Mouse (Mus musculus): ENCODE data around the gene Tcl1b5. TPM values are rescaled to one million over a fixed set of nuclear protein-coding genes. Genes with fewer than 3 reads are reported as not detected.
"Not testable (repeated sequence)": the region's sequence is repeated elsewhere in the genome, so short reads cannot be mapped to it uniquely, and the experiment has no call there.

Gene Tcl1b5
- polyA plus RNA-seq, 1 experiment from 2014 or later = not detected

DNA sequence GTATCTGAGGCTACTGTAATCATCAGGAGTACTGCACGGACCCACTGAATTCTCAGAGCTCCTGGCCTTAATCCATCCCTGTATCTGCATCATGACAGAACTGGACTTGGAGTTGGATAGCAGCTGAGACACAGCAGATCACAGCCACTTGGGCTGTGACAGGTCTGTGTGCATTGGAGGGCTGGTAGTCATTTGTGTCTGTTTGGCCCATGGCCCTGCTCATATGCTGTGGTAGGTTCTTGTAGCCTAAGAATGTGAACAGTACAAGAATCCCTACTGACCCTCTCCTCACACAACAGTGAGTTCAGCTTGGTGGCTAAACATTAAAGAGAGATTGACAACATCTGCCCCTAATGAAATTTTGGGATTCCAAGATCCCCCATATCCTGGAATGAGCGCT is 2.8 kb upstream of the Tcl1b5 start:
- no peaks in the 10 kb centered on the region for H3K9me3 ChIP-seq
- WGBS = 86% methylated on average over 2 of the region's 2 CpGs
- H3K36me3 ChIP-seq = no peaks in the 10 kb centered on the region
- H3K4me3 ChIP-seq = no peak overlapping the region
- DNase-seq (ENCODE audit: low spot score) = no peak
- H3K27me3 ChIP-seq (ENCODE audit: insufficient read depth, poor library complexity, severe bottlenecking) = no peaks in the 10 kb centered on the region
- no peaks in the 10 kb centered on the region for H3K4me1 ChIP-seq (replicated peaks)
- H3K27ac ChIP-seq = no peak overlapping the region

DNA sequence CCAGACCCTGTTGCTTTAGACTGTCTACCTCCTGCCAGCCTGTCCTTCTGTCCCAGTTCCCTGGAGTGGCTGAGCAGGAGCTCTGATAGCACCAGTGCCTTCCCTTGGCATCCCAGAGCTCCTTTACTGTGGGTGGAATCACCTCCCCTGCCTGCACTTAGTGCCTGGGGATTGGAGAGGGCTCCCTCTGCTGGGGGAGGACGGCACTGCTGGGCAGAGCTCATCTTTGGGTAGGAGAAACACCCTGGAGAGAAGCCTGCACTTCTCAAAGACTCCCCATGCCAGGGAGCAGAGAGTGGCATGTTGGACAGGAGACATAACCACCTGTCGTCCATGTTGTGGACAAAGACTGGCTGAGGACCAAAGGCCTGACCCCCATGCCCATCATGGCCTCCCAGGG is 1.8 kb upstream of the Tcl1b5 start:
- not testable (repeated sequence) for H3K36me3 ChIP-seq; DNase-seq (ENCODE audit: low spot score); H3K27me3 ChIP-seq (ENCODE audit: insufficient read depth, poor library complexity, severe bottlenecking); H3K27ac ChIP-seq; H3K4me1 ChIP-seq (replicated peaks); H3K9me3 ChIP-seq; H3K4me3 ChIP-seq
- WGBS = 35% methylated on average over 2 of the region's 2 CpGs

DNA sequence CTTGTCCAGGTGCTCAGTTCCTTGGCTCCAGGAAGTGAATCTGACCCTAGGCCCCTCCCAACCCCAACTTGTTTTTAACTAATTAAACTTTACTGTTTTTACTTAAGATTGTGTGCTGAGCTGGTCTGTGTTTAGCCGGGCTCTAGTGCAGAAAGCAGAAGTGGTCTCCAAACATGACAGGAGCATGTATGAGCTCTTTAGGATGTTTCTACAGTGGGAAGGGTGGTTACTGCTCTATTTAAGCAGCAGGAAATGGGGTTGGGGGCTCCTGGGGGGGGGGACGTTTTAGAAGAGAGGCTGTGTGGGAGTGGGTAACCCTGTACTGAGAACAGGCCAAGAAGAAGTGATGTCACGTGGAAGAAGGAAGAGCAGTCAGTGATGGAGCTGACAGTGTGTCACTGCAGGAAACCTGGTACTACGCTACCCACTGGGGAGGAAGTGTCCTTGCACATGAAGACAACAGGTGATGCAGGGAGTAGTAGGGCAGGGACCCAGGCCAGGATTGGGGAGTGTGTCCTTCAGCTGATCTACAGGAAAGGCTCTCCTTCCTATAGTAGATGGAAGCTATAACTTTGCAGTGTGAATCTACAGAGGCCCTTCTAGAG is 5.0 kb downstream of the Tcl1b5 start:
- WGBS = 79% methylated on average over 4 of the region's 4 CpGs

DNA sequence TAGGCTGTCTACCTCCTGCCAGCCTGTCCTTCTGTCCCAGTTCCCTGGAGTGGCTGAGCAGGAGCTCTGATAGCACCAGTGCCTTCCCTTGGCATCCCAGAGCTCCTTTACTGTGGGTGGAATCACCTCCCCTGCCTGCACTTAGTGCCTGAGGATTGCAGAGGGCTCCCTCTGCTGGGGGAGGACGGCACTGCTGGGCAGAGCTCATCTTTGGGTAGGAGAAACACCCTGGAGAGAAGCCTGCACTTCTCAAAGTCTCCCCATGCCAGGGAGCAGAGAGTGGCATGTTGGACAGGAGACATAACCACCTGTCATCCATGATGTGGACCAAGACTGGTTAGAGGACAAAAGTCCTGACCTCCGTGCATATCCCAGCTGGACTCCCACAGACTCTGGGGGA is 12.8 kb downstream of the Tcl1b5 start:
- H3K36me3 ChIP-seq; H3K9me3 ChIP-seq; H3K4me3 ChIP-seq; H3K27me3 ChIP-seq (ENCODE audit: insufficient read depth, poor library complexity, severe bottlenecking); H3K4me1 ChIP-seq (replicated peaks); H3K27ac ChIP-seq; DNase-seq (ENCODE audit: low spot score): not testable (repeated sequence)
- WGBS = 57% methylated on average over 2 of the region's 2 CpGs

More for the DNA sequence above, 5.0 kb downstream of the Tcl1b5 start:
- H3K27ac ChIP-seq; DNase-seq (ENCODE audit: low spot score); H3K4me1 ChIP-seq (replicated peaks); H3K27me3 ChIP-seq (ENCODE audit: insufficient read depth, poor library complexity, severe bottlenecking); H3K4me3 ChIP-seq; H3K36me3 ChIP-seq; H3K9me3 ChIP-seq: not testable (repeated sequence)

DNA sequence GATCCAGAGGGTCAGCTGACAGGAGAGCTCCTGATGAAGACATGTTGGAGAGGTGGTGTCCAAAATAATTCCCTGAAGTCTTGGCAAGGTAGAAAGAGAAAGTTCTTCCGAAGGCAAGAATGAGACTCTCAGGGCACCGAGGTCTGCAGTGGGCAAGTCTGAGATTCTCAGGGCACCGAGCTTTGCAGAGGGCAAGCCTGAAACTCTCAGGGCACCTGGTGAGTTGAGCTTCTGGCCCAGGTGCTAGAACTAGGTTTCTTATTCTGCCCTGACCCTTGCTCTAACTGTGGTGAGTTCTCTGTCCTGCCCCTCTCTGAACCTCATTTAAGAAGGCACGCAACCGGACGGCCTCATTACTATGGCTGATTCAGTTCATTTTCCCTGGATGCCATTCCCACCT is 14.6 kb downstream of the Tcl1b5 start, which contains the start of gene Tcl1b3:
Gene Tcl1b3, plus strand, starts transcription at position 301 of the 400 bp plus-strand sequence.
- not testable (repeated sequence) for H3K9me3 ChIP-seq; H3K27ac ChIP-seq; H3K4me3 ChIP-seq; H3K4me1 ChIP-seq (replicated peaks); DNase-seq (ENCODE audit: low spot score); H3K27me3 ChIP-seq (ENCODE audit: insufficient read depth, poor library complexity, severe bottlenecking); H3K36me3 ChIP-seq
- 94% methylated on average over 6 of the region's 6 CpGs for WGBS

DNA sequence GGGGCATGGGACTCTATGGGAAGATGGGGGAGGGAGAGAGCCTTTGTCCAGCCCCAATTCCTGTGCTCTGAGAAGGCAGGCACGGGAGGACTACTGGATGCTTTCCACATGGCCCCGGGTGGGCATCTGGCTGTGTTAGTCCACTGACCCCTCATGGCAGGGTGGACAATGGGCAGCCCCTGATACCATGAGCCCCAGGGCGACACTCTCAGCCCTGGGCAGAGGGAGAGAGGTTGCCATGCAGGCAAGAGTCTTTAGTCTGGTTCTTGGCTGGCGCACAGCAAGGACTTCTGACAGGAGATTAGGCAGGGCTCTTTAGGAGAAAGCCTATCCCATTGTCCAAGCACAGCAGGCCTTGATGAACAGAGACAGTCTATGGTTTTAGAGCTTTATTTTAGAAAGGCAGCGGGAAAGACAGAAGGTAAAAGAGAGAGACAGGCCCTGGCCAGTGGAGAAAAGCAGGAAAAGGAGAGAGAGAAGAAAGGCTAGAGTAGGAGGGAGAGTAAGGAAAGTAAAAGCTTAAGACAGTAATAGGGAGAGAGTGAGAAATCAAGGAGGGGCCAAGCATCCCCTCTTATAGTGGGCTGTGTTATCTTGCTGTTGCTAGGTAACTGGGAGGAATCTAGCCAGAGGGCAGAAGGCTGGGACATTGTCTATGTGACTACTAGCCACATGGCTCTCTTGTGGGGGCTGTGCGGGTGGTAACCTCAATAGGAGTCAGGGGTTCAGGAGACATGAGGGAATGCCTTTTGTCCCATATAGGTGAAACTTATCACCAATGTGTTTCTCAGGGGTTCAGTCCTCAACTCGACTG is 23.7 kb downstream of the Tcl1b5 start:
- not testable (repeated sequence) for H3K4me3 ChIP-seq; H3K36me3 ChIP-seq; H3K9me3 ChIP-seq; H3K27me3 ChIP-seq (ENCODE audit: insufficient read depth, poor library complexity, severe bottlenecking)
- Histone ChIP-seq H3K4me1 (replicated peaks) (peaks cover 11% of the 10 kb centered on the region), H3K27ac (peak overlapping the region; percentile 71)
- 27% methylated on average over 7 of the region's 7 CpGs for WGBS
- peak; percentile 40 for DNase-seq (ENCODE audit: low spot score)

DNA sequence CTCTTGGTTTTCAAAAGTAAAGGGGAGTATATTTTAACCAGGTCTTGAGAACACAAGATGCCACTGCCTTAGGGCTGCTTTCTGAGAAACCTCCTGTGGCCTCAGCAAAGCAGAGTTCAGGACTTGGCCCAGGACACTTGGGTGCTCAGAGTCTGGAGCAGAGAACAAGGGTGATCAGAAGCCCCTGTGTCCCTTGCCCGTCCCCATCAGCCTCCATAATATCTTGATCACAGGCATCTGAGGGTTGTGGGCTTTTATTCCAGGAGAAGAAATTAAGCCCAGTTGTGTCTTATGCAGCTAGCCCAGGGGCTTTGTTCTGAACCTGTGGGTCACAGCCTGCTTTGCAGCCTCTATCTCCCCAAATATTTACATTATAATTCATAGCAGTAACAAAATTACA is 25.5 kb downstream of the Tcl1b5 start, which contains the start of gene Tcl1b4:
Gene Tcl1b4, plus strand, starts transcription at position 301 of the 400 bp plus-strand sequence.
- peaks cover 11% of the 10 kb centered on the region for H3K4me1 ChIP-seq (replicated peaks)
- H3K36me3 ChIP-seq; H3K27ac ChIP-seq; H3K27me3 ChIP-seq (ENCODE audit: insufficient read depth, poor library complexity, severe bottlenecking); H3K9me3 ChIP-seq; DNase-seq (ENCODE audit: low spot score); H3K4me3 ChIP-seq: not testable (repeated sequence)
- 91% methylated on average over 1 of the region's 1 CpGs for WGBS

DNA sequence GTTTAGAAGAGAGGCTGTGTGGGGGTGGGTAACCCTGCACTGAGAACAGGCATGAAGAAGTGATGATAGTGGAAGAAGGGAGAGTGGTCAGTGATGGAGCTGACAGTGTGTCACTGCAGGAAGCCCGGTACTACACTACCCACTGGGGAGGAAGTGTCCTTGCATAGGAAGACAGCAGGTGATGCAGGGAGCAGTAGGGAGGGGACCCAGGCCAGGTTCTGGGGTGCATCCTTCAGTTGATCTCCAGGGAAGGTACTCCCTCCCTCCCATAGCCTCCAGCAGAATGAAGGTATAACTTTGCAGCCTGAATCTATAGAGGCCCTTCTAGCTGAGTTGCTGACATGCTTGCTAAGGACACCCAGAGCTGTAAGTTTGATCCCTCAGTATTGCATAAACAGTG is 30.9 kb downstream of the Tcl1b5 start:
- no peak for DNase-seq (ENCODE audit: low spot score)
- Histone ChIP-seq H3K27me3 (ENCODE audit: insufficient read depth, poor library complexity, severe bottlenecking) (no peaks in the 10 kb centered on the region), H3K27ac (no peak overlapping the region), H3K36me3 (no peaks in the 10 kb centered on the region), H3K4me1 (replicated peaks) (no peaks in the 10 kb centered on the region), H3K4me3 (no peak overlapping the region), H3K9me3 (no peaks in the 10 kb centered on the region)
- WGBS = 81% methylated on average over 1 of the region's 1 CpGs

DNA sequence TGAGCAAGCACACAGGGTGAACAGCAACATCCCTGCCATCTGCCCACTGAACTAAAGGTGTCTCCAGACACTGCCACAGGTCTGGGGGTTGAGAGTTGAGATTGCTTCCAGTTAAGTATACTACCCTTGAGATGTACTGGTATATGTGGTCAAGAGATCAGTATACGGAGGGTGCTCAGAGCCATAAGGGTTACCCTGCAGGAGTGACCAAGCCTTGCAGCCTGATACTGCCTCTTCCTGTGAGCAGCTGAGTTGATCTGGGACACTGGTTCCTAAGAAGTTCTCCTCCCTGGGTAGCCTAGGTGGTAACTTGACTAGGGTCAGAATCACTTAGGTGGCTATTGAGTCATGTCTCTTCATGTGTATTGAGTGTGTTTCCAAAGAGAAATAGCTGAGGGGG is 32.3 kb downstream of the Tcl1b5 start:
- WGBS = 85% methylated on average over 1 of the region's 1 CpGs

DNA sequence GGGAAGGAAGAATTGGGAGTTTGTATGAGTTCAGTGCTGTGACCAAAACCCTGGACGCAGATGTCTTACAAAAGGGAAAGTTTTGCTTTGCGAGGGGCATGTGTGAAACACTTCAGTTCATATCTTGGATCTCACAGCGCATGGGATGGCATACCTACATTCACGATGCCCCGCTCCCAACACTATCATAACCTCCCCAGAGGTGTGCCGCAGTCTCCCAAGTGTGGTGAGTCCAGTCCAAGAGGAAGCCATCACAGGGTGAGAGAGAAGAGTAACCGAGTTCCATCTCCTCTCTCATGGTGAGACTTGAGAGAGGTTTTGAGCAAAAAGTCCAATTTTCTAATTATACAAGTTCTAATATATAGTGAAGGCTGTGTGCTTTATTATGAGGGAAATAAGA is 33.1 kb downstream of the Tcl1b5 start:
- H3K4me3 ChIP-seq = no peak overlapping the region
- no peak overlapping the region for H3K27ac ChIP-seq
- H3K4me1 ChIP-seq (replicated peaks) = no peaks in the 10 kb centered on the region
- 94% methylated on average over 7 of the region's 7 CpGs for WGBS
- H3K9me3 ChIP-seq = no peaks in the 10 kb centered on the region
- H3K36me3 ChIP-seq = no peaks in the 10 kb centered on the region
- no peak for DNase-seq (ENCODE audit: low spot score)
- H3K27me3 ChIP-seq (ENCODE audit: insufficient read depth, poor library complexity, severe bottlenecking) = no peaks in the 10 kb centered on the region

More for the DNA sequence above, 32.3 kb downstream of the Tcl1b5 start:
- Histone ChIP-seq H3K4me1 (replicated peaks) (no peaks in the 10 kb centered on the region), H3K27me3 (ENCODE audit: insufficient read depth, poor library complexity, severe bottlenecking) (no peaks in the 10 kb centered on the region), H3K9me3 (no peaks in the 10 kb centered on the region), H3K36me3 (no peaks in the 10 kb centered on the region), H3K4me3 (no peak overlapping the region), H3K27ac (no peak overlapping the region)
- DNase-seq (ENCODE audit: low spot score) = no peak

DNA sequence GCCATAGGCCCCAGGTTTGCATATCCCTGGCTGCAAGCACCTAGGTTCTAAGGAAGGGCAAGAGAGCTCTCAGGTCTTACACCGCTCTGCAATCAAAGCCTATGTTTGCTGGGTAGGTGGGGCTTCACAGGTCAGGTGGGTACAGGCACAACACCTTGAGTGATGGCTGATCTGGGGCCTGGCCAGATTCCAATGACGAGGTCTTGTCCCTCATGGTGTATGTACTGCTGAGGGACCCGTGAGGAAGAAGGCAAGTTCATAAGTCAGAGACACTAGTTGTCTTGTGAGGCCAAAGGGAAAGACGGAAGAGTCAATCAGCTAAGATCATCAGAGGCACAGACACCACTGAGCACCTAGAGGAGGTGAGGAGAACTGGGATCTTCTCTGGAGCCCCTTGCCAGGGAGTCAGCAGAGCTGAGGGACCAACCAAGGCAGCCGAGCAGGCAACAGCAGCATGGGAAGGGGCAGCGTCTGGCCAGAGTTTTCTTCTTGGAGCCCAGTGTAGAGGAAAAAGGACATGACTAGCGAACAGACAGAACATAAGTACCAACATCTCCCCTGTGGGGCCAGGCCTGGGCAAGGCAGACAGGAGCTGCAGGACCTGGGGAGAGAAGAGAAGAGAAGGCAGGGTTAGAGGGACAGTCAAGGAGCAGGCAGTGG is 41.1 kb downstream of the Tcl1b5 start:
- DNase-seq (ENCODE audit: low spot score) = no peak
- Histone ChIP-seq H3K27ac (no peak overlapping the region), H3K36me3 (no peaks in the 10 kb centered on the region), H3K27me3 (ENCODE audit: insufficient read depth, poor library complexity, severe bottlenecking) (no peaks in the 10 kb centered on the region), H3K4me1 (replicated peaks) (no peaks in the 10 kb centered on the region), H3K9me3 (no peaks in the 10 kb centered on the region), H3K4me3 (no peak overlapping the region)
- WGBS = 89% methylated on average over 7 of the region's 7 CpGs

DNA sequence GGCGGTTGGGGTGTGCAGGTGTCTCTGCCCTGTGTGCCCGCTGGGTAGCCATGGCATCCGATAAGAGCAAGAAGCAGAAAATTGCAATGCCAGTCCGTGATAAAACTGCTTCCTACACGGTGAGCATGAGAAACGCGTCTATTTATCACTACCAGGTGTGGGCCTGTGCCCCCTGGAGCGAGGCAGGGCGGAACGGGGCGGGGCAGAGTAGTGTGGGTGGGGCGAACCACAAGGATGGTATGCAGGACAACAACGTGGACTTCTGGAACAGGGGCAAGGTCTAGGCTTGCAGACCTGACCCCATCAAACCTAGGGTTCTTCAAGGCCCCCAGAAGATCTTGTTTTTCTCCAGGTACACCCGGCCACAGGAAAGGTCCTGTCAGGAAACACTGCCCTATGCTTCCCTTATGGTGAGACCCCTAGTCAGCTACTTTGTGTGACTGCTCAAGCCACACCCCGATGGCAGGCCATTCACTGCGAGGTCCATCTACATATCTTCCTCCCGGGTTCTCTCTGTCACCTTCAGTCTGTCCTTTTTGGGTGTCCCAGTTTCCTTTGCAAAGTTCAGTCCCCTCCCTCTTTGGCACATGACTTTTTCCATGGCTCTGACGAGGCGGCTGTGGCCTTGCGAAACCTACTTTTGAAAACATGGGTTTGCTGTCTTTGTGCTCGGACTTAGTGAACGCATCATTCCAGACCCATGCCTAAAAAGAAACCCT is 46.6 kb downstream of the Tcl1b5 start, which contains the start of gene Tcl1:
Gene Tcl1, minus strand, starts transcription at position 193 of the 719 bp plus-strand sequence.
- DNase-seq (ENCODE audit: low spot score) = no peak
- H3K9me3 ChIP-seq = no peaks in the 10 kb centered on the region
- H3K4me3 ChIP-seq = no peak within 1 kb of the TSS
- 86% methylated on average over 22 of the region's 22 CpGs for WGBS
- H3K36me3 ChIP-seq = no peaks in the 10 kb centered on the region
- H3K27me3 ChIP-seq (ENCODE audit: insufficient read depth, poor library complexity, severe bottlenecking) = no peaks in the 10 kb centered on the region
- H3K27ac ChIP-seq = no peak within 1 kb of the TSS
- H3K4me1 ChIP-seq (replicated peaks) = peaks cover 12% of the 10 kb centered on the region
